Mouse (Mus musculus): Measurements from ENCODE around the gene Mrpl10.

Gene Mrpl10

GRCm38 (mm10) chr11:97071129-97071528 is 29.8 kb downstream of the Mrpl10 start:
- peak; percentile 92 for DNase-seq

- DNase-seq = no peak
Measured at GRCm38 (mm10) chr11:97072533-97072932, 31.2 kb downstream of the Mrpl10 start.

GRCm38 (mm10) chr11:97074235-97074634 is 32.9 kb downstream of the Mrpl10 start:
- no peak for DNase-seq

- no peak for DNase-seq
Measured at GRCm38 (mm10) chr11:97078751-97079150, 37.4 kb downstream of the Mrpl10 start.

- DNase-seq = no peak
Measured at GRCm38 (mm10) chr11:97080291-97080690, 38.9 kb downstream of the Mrpl10 start.

- DNase-seq = peak; percentile 93
Measured at GRCm38 (mm10) chr11:97082977-97083376, 41.6 kb downstream of the Mrpl10 start.

- no peak for DNase-seq
Measured at GRCm38 (mm10) chr11:97083401-97084140, 42.2 kb downstream of the Mrpl10 start.

GRCm38 (mm10) chr11:97084821-97085505 is 43.6 kb downstream of the Mrpl10 start:
- DNase-seq = no peak

- DNase-seq = no peak
Measured at GRCm38 (mm10) chr11:97086365-97086764, 45.0 kb downstream of the Mrpl10 start.

GRCm38 (mm10) chr11:97094600-97094999 is 53.2 kb downstream of the Mrpl10 start:
- no peak for DNase-seq

- peak; percentile 96 for DNase-seq
Measured at GRCm38 (mm10) chr11:97098791-97099190, 57.4 kb downstream of the Mrpl10 start.
